Mouse (Mus musculus) stomach, postnatal 0 days (tissue): Measurements from ENCODE around the gene Fbxl20. TPM values are rescaled to one million over a fixed set of nuclear protein-coding genes. Genes with fewer than 3 reads are reported as not detected.

Experiments used
- ATAC-seq: fragments of 200-750 bp; cut with Nextera tagmentation; 2 replicates; pipeline ENCODE4 v1.8.0; 2017; ENCODE audit not compliant: low FRiP score, low TSS enrichment
- DNase-seq: peaks from one replicate; pipeline ENCODE4 v3.0.0-alpha.2; 2016; ENCODE audit warnings: low spot score
- H3K27ac ChIP-seq: fragments of 300-500 bp; sonication (generic); replicated peaks from 2 replicates; pipeline ENCODE4 v1.5.1; 2014; ENCODE audit warnings: mild to moderate bottlenecking, control low read depth
- H3K27me3 ChIP-seq: fragments of 300-500 bp; sonication (generic); 2 replicates; pipeline ENCODE4 v1.6.1; 2014; ENCODE audit warnings: low read length; ENCODE audit not compliant: control insufficient read depth, insufficient read depth
- H3K36me3 ChIP-seq: fragments of 300-500 bp; sonication (generic); 2 replicates; pipeline ENCODE4 v1.6.1; 2014; ENCODE audit warnings: low read length, mixed read lengths; ENCODE audit not compliant: control insufficient read depth, insufficient read depth
- H3K4me1 ChIP-seq: fragments of 300-500 bp; sonication (generic); replicated peaks from 2 replicates; pipeline ENCODE4 v1.6.1; 2014; ENCODE audit warnings: antibody characterized with exemption; ENCODE audit not compliant: control insufficient read depth, insufficient read depth
- H3K4me2 ChIP-seq: fragments of 300-500 bp; sonication (generic); replicated peaks from 2 replicates; pipeline ENCODE4 v1.6.1; 2014; ENCODE audit warnings: low read depth, mild to moderate bottlenecking, control low read depth, moderate library complexity
- H3K4me3 ChIP-seq: fragments of 300-500 bp; sonication (generic); 2 replicates; pipeline ENCODE4 v1.5.1; 2014; ENCODE audit warnings: low read depth, low read length, control low read depth
- H3K9ac ChIP-seq: fragments of 300-500 bp; sonication (generic); 2 replicates; pipeline ENCODE4 v1.6.1; 2014; ENCODE audit warnings: mild to moderate bottlenecking, low read length, control low read depth, mixed read lengths
- H3K9me3 ChIP-seq: fragments of 300-500 bp; sonication (generic); 2 replicates; pipeline ENCODE4 v1.6.1; 2016; ENCODE audit warnings: low read length; ENCODE audit not compliant: control insufficient read depth
- CTCF ChIP-seq: IDR thresholded peaks from 2 replicates; pipeline ENCODE4 v1.5.1; 2016; ENCODE audit warnings: antibody characterized with exemption, low read depth, mild to moderate bottlenecking, moderate library complexity
- EP300 ChIP-seq: optimal IDR thresholded peaks from 2 replicates; pipeline ENCODE3; 2016; ENCODE audit warnings: antibody characterized with exemption
- WGBS: fragments of 180-500 bp; shearing (Covaris S2); extraction: QIAGEN DNeasy Blood & Tissue Kit; methylation state at CpG from one replicate; pipeline ENCODE4 v1.1.7; 2014; 5-methylcytosine and 5-hydroxymethylcytosine counted together
- polyA plus RNA-seq: library from polyadenylated mRNA; unstranded; fragments of >200 nt; fragmentation: Nextera tagmentation; extraction: Ambion mirVana; gene quantifications from 2 replicates; pipeline ENCODE4 v1.2.1, GENCODE M21; 2015

Fbxl20 gene
- polyA plus RNA-seq, 1 experiment from 2014 or later, result 11.7 TPM

GRCm38 (mm10) chr11:98142545-98142944, 7.7 kb downstream of the Fbxl20 start:
- Histone ChIP-seq H3K27me3 (no peaks in the 10 kb centered on the region), H3K4me1 (no peaks in the 10 kb centered on the region), H3K36me3 (no peaks in the 10 kb centered on the region), H3K9ac (no peak overlapping the region), H3K4me3 (no peak overlapping the region), H3K4me2 (no peak overlapping the region), H3K9me3 (no peaks in the 10 kb centered on the region), H3K27ac (no peak overlapping the region)
- 90% methylated on average over 2 of the region's 2 CpGs for WGBS
- TF ChIP-seq EP300 (no peak), CTCF (peak; percentile 21; the same call in 1 of the 2 replicates)
- DNase-seq (no peak), ATAC-seq (no peak)

GRCm38 (mm10) chr11:98138894-98139293, 11.3 kb downstream of the Fbxl20 start:
- Histone ChIP-seq H3K4me1 (no peaks in the 10 kb centered on the region), H3K9ac (no peak overlapping the region), H3K27me3 (no peaks in the 10 kb centered on the region), H3K27ac (no peak overlapping the region), H3K9me3 (no peaks in the 10 kb centered on the region), H3K36me3 (0 out of 2 replicates have a peak, but pooled peaks cover 3% of the 10 kb centered on the region), H3K4me3 (no peak overlapping the region), H3K4me2 (no peak overlapping the region)
- DNase-seq (no peak), ATAC-seq (0 out of 2 replicates have a peak, but pooled peaks have one; percentile 34)
- 68% methylated on average over 7 of the region's 7 CpGs for WGBS
- no peak for TF ChIP-seq CTCF
- TF ChIP-seq EP300, result no peak

GRCm38 (mm10) chr11:98137836-98138235, 12.4 kb downstream of the Fbxl20 start:
- no peak for DNase-seq
- Histone ChIP-seq H3K36me3 (0 out of 2 replicates have a peak, but pooled peaks cover 3% of the 10 kb centered on the region), H3K4me1 (no peaks in the 10 kb centered on the region), H3K4me2 (no peak overlapping the region), H3K27ac (no peak overlapping the region), H3K9me3 (no peaks in the 10 kb centered on the region), H3K9ac (no peak overlapping the region), H3K4me3 (no peak overlapping the region), H3K27me3 (no peaks in the 10 kb centered on the region)
- TF ChIP-seq EP300, result no peak
- TF ChIP-seq CTCF, result no peak
- ATAC-seq, result no peak
- WGBS, result 84% methylated on average over 11 of the region's 11 CpGs

- no peak for DNase-seq
- Histone ChIP-seq H3K27ac (no peak overlapping the region), H3K4me2 (no peak overlapping the region), H3K36me3 (0 out of 2 replicates have a peak, but pooled peaks cover 3% of the 10 kb centered on the region), H3K4me1 (no peaks in the 10 kb centered on the region), H3K27me3 (no peaks in the 10 kb centered on the region), H3K9me3 (no peaks in the 10 kb centered on the region), H3K4me3 (no peak overlapping the region), H3K9ac (no peak overlapping the region)
- TF ChIP-seq EP300 (no peak), CTCF (no peak)
- ATAC-seq, result 0 out of 2 replicates have a peak, but pooled peaks have one; percentile 42
- WGBS, result 61% methylated on average over 4 of the region's 4 CpGs
Measured at GRCm38 (mm10) chr11:98134951-98135350, 15.3 kb downstream of the Fbxl20 start.

GRCm38 (mm10) chr11:98123424-98123823, 26.8 kb downstream of the Fbxl20 start:
- Histone ChIP-seq H3K4me1 (no peaks in the 10 kb centered on the region), H3K4me3 (no peak overlapping the region), H3K9ac (no peak overlapping the region), H3K9me3 (no peaks in the 10 kb centered on the region), H3K27ac (no peak overlapping the region), H3K36me3 (0 out of 2 replicates have a peak, but pooled peaks cover 3% of the 10 kb centered on the region), H3K4me2 (no peak overlapping the region), H3K27me3 (no peaks in the 10 kb centered on the region)
- ATAC-seq (peak; percentile 65), DNase-seq (no peak)
- TF ChIP-seq EP300 (no peak), CTCF (no peak)
- WGBS, result 87% methylated on average over 5 of the region's 5 CpGs

GRCm38 (mm10) chr11:98114363-98114762, 35.8 kb downstream of the Fbxl20 start:
- Histone ChIP-seq H3K4me1 (no peaks in the 10 kb centered on the region), H3K4me3 (no peak overlapping the region), H3K4me2 (no peak overlapping the region), H3K27me3 (no peaks in the 10 kb centered on the region), H3K36me3 (peaks cover 8% of the 10 kb centered on the region), H3K27ac (no peak overlapping the region), H3K9ac (no peak overlapping the region), H3K9me3 (no peaks in the 10 kb centered on the region)
- TF ChIP-seq CTCF (no peak), EP300 (no peak)
- DNase-seq, result no peak
- WGBS, result 75% methylated on average over 1 of the region's 1 CpGs
- ATAC-seq, result no peak
